Mouse (Mus musculus) embryonic facial prominence, embryonic 13.5 days (tissue): ENCODE data around the gene 1700067P10Rik. TPM values are rescaled to one million over a fixed set of nuclear protein-coding genes. Genes with fewer than 3 reads are reported as not detected.

Experiments used
- ATAC-seq: fragments of 200-750 bp; cut with Nextera tagmentation; 2 replicates; pipeline ENCODE4 v1.8.0; 2017; ENCODE audit warnings: low read depth; ENCODE audit not compliant: insufficient number of reproducible peaks, insufficient read depth, low FRiP score, low TSS enrichment
- H3K27ac ChIP-seq: fragments of 300-500 bp; sonication (generic); 2 replicates; pipeline ENCODE4 v1.5.1; 2015; ENCODE audit warnings: moderate library complexity, mild to moderate bottlenecking, inconsistent platforms
- H3K27me3 ChIP-seq: fragments of 300-500 bp; sonication (generic); 2 replicates; pipeline ENCODE4 v1.6.1; 2015; ENCODE audit warnings: mild to moderate bottlenecking, inconsistent platforms
- H3K36me3 ChIP-seq: fragments of 300-500 bp; sonication (generic); 2 replicates; pipeline ENCODE4 v1.6.1; 2015; ENCODE audit warnings: mild to moderate bottlenecking, inconsistent platforms
- H3K4me1 ChIP-seq: fragments of 300-500 bp; sonication (generic); 2 replicates; pipeline ENCODE4 v1.6.1; 2015; ENCODE audit warnings: inconsistent platforms
- H3K4me2 ChIP-seq: fragments of 300-500 bp; sonication (generic); 2 replicates; pipeline ENCODE4 v1.6.1; 2015; ENCODE audit warnings: moderate library complexity, mild to moderate bottlenecking, inconsistent platforms
- H3K4me3 ChIP-seq: fragments of 300-500 bp; sonication (generic); 2 replicates; pipeline ENCODE4 v1.5.1; 2015; ENCODE audit warnings: mild to moderate bottlenecking, inconsistent platforms
- H3K9ac ChIP-seq: fragments of 300-500 bp; sonication (generic); 2 replicates; pipeline ENCODE4 v1.6.1; 2015; ENCODE audit warnings: mild to moderate bottlenecking, inconsistent platforms
- H3K9me3 ChIP-seq: fragments of 300-500 bp; sonication (generic); 2 replicates; pipeline ENCODE4 v1.6.1; 2016; ENCODE audit warnings: inconsistent platforms
- WGBS: fragments of 180-500 bp; shearing (Covaris S2); methylation state at CpG from one replicate; pipeline ENCODE4 v1.1.7; 2015; ENCODE audit warnings: mixed read lengths; 5-methylcytosine and 5-hydroxymethylcytosine counted together
- polyA plus RNA-seq: library from polyadenylated mRNA; unstranded; fragments of >200 nt; fragmentation: Nextera tagmentation; extraction: Ambion mirVana; gene quantifications from 2 replicates; pipeline ENCODE4 v1.2.1, GENCODE M21; 2015

1700067P10Rik gene
- polyA plus RNA-seq, 1 experiment from 2014 or later: not detected

DNA sequence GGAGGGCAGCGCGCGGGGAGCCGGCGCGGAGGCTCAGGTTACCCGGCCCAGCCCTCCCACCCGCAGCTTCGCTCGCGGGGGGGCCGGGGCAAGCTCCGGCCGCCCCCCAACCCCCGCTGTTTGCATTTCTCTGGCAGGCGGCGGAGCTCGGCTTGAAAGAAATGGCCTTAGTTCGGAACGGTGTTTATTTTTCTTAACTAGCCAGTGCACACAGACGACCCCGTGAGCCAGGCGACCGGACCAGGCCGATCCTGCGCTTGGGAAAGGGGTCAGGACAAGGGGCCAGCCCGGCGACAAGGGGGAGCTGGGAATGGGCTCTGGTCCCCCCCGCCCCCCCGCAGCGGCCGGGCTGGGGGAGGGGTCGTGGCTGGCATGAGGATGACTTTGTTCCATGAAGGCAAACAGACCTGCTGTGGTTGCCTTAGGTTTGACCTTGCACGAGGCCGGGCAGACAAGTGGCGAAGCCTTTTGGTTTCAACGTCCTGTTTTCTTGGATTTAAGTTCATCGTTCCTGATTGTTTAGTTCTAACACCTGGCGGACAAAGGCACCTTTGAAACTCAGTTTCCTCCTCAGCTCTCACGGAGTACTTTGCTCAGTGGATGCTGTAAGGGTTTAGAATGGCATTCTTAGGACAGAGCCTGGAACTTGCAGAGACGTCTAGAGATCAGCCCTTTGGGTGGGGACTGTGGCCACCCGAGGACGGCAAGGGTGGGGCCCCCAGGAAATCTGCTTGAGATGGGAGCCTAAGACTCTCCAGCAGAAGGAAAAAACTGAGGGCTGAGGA is 8.8 kb downstream of the 1700067P10Rik start:
- under 1% methylated on average over 43 of the region's 43 CpGs for WGBS
- peak overlapping the region; percentile 33; the same call in 1 of the 2 replicates for H3K9ac ChIP-seq

GRCm38 (mm10) chr17:48098528-48098890 is 9.4 kb downstream of the 1700067P10Rik start:
- WGBS: under 1% methylated on average over 19 of the region's 19 CpGs
- Histone ChIP-seq H3K4me3 (peak overlapping the region; percentile 39), H3K4me1 (peaks cover 55% of the 10 kb centered on the region), H3K27ac (no peak overlapping the region), H3K9ac (0 out of 2 replicates have a peak overlapping the region, but pooled peaks have one; percentile 49), H3K9me3 (no peaks in the 10 kb centered on the region), H3K36me3 (no peaks in the 10 kb centered on the region), H3K4me2 (peak overlapping the region; percentile 67), H3K27me3 (peaks cover 69% of the 10 kb centered on the region)
- no peak for ATAC-seq

More for the DNA sequence above, 8.8 kb downstream of the 1700067P10Rik start:
- Histone ChIP-seq H3K27ac (no peak overlapping the region), H3K36me3 (no peaks in the 10 kb centered on the region), H3K9me3 (no peaks in the 10 kb centered on the region), H3K4me2 (peak overlapping the region; percentile 67), H3K4me3 (peak overlapping the region; percentile 39), H3K27me3 (peaks cover 70% of the 10 kb centered on the region), H3K4me1 (peaks cover 58% of the 10 kb centered on the region)
- no peak for ATAC-seq

- no peak overlapping the region for H3K4me3 ChIP-seq
- no peaks in the 10 kb centered on the region for H3K36me3 ChIP-seq
- no peak overlapping the region for H3K27ac ChIP-seq
- no peak overlapping the region for H3K9ac ChIP-seq
- 18% methylated on average over 11 of the region's 11 CpGs for WGBS
- ATAC-seq: no peak
- H3K27me3 ChIP-seq: peaks cover 61% of the 10 kb centered on the region
- peaks cover 54% of the 10 kb centered on the region for H3K4me1 ChIP-seq
- H3K9me3 ChIP-seq: no peaks in the 10 kb centered on the region
- H3K4me2 ChIP-seq: no peak overlapping the region; the same call in 1 of the 2 replicates
These were observed 10.2 kb downstream of the 1700067P10Rik start for GRCm38 (mm10) chr17:48099312-48099711.

DNA sequence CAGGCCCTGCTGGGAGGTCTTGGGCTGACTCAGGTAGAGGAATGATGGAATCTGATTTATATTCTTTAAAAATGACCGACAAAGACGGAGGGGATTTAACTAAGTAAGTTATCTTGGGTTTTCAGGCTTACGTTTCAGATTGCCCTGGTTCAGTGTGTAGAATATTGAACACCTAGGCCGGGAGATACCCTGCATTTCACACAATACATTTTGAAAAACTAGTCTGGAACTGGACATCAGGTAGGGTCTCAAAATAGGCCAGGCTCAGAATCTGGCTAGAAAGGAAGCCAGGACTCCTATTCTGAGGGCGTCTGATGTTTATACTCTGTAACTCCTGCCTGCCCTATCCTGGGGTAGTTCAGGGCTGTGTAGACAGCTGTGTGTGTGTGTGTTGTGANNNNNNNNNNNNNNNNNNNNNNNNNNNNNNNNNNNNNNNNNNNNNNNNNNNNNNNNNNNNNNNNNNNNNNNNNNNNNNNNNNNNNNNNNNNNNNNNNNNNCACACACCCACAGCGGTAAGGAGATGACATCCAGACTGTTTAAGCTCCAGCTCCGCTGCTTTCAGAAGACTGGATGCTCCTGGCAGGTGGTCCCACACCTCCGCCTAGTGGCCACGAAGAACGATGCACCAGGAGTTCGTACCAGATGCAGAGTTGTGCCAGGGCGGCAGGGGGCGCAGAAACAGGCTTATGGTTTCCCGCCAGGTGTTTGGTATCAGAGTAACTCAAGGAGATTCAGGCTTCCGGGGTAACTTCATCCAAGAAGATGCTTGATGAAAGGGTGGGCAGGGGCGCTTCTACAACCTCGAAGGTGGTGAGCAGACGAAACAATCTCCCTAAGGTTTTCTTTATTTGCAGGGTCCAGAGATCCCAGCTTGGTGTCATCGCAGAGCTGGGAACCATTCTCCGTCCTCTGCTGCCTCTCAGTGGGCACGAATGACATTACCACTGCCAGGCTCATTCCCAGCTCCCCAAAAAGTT is 11.6 kb downstream of the 1700067P10Rik start:
- peaks cover 41% of the 10 kb centered on the region for H3K4me1 ChIP-seq
- ATAC-seq: 0 out of 2 replicates have a peak, but pooled peaks have one; percentile 23

GRCm38 (mm10) chr17:48107333-48107732 is 18.2 kb downstream of the 1700067P10Rik start:
- ATAC-seq: no peak
- Histone ChIP-seq H3K9ac (no peak overlapping the region), H3K9me3 (no peaks in the 10 kb centered on the region), H3K4me3 (no peak overlapping the region), H3K27me3 (no peaks in the 10 kb centered on the region), H3K4me2 (no peak overlapping the region), H3K36me3 (no peaks in the 10 kb centered on the region), H3K4me1 (no peaks in the 10 kb centered on the region), H3K27ac (no peak overlapping the region)
- 45% methylated on average over 4 of the region's 4 CpGs for WGBS

More for the DNA sequence above, 11.6 kb downstream of the 1700067P10Rik start:
- Histone ChIP-seq H3K27ac (no peak overlapping the region), H3K4me2 (peak overlapping the region; percentile 50), H3K9ac (no peak overlapping the region), H3K4me3 (peak overlapping the region; percentile 31), H3K36me3 (no peaks in the 10 kb centered on the region), H3K9me3 (no peaks in the 10 kb centered on the region), H3K27me3 (peaks cover 47% of the 10 kb centered on the region)
- WGBS: 12% methylated on average over 21 of the region's 21 CpGs

- WGBS: 51% methylated on average over 6 of the region's 6 CpGs
- Histone ChIP-seq H3K9me3 (no peaks in the 10 kb centered on the region), H3K27ac (no peak overlapping the region), H3K27me3 (no peaks in the 10 kb centered on the region), H3K4me2 (no peak overlapping the region), H3K36me3 (no peaks in the 10 kb centered on the region), H3K9ac (no peak overlapping the region), H3K4me3 (no peak overlapping the region), H3K4me1 (no peaks in the 10 kb centered on the region)
- ATAC-seq: no peak
These were observed 18.7 kb downstream of the 1700067P10Rik start for GRCm38 (mm10) chr17:48107862-48108261.

DNA sequence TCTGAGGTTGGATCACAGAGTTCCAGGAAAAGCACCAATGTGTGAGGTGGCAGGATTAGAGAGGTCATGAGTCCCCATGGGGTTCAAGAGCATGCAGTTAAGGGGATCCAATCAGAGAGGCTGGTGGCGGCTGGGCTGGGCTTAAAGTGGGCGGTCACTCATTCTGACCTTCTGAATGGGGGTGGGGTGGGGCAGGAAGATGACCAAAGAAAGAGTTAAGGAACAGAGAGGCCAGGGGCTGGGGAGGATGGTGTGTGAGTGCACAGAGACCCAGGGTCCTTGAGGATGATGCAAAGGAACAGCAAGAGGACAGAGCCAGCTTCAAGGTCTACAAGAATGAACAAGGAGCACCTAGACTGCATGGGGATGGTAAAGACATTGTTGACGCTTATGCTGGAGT is 19.4 kb downstream of the 1700067P10Rik start:
- H3K4me3 ChIP-seq: no peak overlapping the region
- 73% methylated on average over 3 of the region's 3 CpGs for WGBS
- H3K9me3 ChIP-seq: no peaks in the 10 kb centered on the region
- H3K36me3 ChIP-seq: no peaks in the 10 kb centered on the region
- H3K4me1 ChIP-seq: no peaks in the 10 kb centered on the region
- no peaks in the 10 kb centered on the region for H3K27me3 ChIP-seq
- no peak for ATAC-seq
- H3K4me2 ChIP-seq: no peak overlapping the region
- H3K9ac ChIP-seq: no peak overlapping the region
- H3K27ac ChIP-seq: no peak overlapping the region

DNA sequence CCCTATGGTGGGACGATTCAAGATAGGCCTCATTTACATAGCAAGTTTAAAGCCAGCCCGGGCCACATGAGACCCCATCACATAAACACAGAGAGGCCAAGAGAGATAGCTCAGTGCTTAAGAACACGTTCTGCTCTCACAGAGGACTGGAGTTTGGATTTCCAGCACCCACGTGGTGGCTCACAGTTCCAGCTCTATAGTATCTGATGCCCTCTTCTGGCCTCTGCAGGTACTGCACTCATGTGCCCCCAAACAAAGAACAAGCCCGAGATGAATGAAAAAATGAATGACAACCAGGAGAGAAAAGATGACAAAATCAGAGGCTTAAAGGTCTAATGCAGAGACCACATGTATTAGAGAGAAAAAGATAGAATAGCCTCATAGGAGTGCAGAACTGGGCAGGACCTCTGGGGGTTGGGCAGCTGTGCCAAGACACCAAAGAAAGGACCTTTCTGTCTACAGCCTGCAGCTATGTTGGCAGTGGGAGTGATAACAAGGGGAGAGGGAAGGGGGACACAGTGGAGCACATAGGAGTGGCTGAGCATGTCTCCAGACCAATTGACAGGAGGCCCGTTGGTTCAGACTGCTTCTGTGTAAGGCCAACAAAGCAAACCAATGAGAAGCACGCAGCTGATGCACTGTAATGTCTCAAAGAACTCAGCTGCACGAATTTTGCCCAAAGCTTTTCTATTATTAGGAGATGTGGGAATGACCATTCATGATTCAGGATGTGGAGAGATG is 21.6 kb downstream of the 1700067P10Rik start:
- no peaks in the 10 kb centered on the region for H3K36me3 ChIP-seq
- no peak overlapping the region for H3K4me2 ChIP-seq
- H3K9me3 ChIP-seq: no peaks in the 10 kb centered on the region
- WGBS: 44% methylated on average over 8 of the region's 8 CpGs
- no peak for ATAC-seq
- no peak overlapping the region for H3K9ac ChIP-seq
- H3K27me3 ChIP-seq: no peaks in the 10 kb centered on the region
- H3K4me1 ChIP-seq: no peaks in the 10 kb centered on the region
- H3K27ac ChIP-seq: no peak overlapping the region
- H3K4me3 ChIP-seq: no peak overlapping the region

GRCm38 (mm10) chr17:48118570-48118969 is 29.5 kb downstream of the 1700067P10Rik start:
- ATAC-seq: no peak
- WGBS: 78% methylated on average over 1 of the region's 1 CpGs
- Histone ChIP-seq H3K4me2 (no peak overlapping the region), H3K9me3 (0 out of 2 replicates have a peak, but pooled peaks cover 3% of the 10 kb centered on the region), H3K36me3 (no peaks in the 10 kb centered on the region), H3K4me3 (no peak overlapping the region), H3K9ac (no peak overlapping the region), H3K27me3 (no peaks in the 10 kb centered on the region), H3K4me1 (no peaks in the 10 kb centered on the region), H3K27ac (no peak overlapping the region)

DNA sequence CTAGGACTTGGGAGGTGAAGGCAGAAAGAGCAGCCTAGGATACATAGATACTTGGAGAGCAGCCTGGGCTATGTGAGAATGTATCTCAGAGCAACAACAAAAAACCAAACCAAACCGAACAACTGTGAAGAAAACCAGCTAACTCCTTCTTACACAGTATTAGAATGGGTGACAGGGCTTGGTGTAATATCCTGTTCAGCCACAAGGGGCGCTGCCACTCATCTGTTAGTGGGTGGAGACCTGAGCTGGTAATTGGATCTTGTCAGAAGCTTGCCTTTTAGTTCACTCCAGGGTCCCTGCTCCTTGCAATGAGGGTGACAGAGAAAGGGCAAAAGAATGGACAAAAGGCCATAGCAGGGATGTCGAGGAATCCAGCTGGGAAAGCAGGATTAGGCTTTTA is 30.5 kb downstream of the 1700067P10Rik start:
- H3K27me3 ChIP-seq: no peaks in the 10 kb centered on the region
- H3K27ac ChIP-seq: no peak overlapping the region
- H3K9ac ChIP-seq: no peak overlapping the region
- H3K4me3 ChIP-seq: no peak overlapping the region
- no peaks in the 10 kb centered on the region for H3K4me1 ChIP-seq
- 24% methylated on average over 3 of the region's 3 CpGs for WGBS
- H3K36me3 ChIP-seq: no peaks in the 10 kb centered on the region
- 0 out of 2 replicates have a peak, but pooled peaks cover 3% of the 10 kb centered on the region for H3K9me3 ChIP-seq
- H3K4me2 ChIP-seq: no peak overlapping the region
- ATAC-seq: no peak; the same call in 1 of the 2 replicates

- H3K27ac ChIP-seq: no peak overlapping the region
These were observed 31.3 kb downstream of the 1700067P10Rik start for GRCm38 (mm10) chr17:48120456-48120855.

More at GRCm38 (mm10) chr17:48120456-48120855, 31.3 kb downstream of the 1700067P10Rik start:
- no peak overlapping the region for H3K9ac ChIP-seq
- no peaks in the 10 kb centered on the region for H3K36me3 ChIP-seq
- no peak overlapping the region for H3K4me2 ChIP-seq
- no peak for ATAC-seq
- WGBS: 91% methylated on average over 20 of the region's 20 CpGs
- 0 out of 2 replicates have a peak, but pooled peaks cover 3% of the 10 kb centered on the region for H3K9me3 ChIP-seq
- H3K4me1 ChIP-seq: no peaks in the 10 kb centered on the region
- no peak overlapping the region for H3K4me3 ChIP-seq
- no peaks in the 10 kb centered on the region for H3K27me3 ChIP-seq
